Mouse (Mus musculus) liver, embryonic 11.5 days (tissue): ENCODE measurements around the gene Ndufs2. TPM values are rescaled to one million over a fixed set of nuclear protein-coding genes. Genes with fewer than 3 reads are reported as not detected.
"Not testable (repeated sequence)": the region's sequence is repeated elsewhere in the genome, so short reads cannot be mapped to it uniquely, and the experiment has no call there.

Experiments
- ATAC-seq: fragments of 200-750 bp; cut with Nextera tagmentation; replicated peaks from 2 replicates; pipeline ENCODE4 v1.8.0; 2017; ENCODE audit warnings: moderate number of reproducible peaks, mild to moderate bottlenecking, moderate TSS enrichment, moderate library complexity; ENCODE audit not compliant: low FRiP score
- DNase-seq: peaks from one replicate; pipeline ENCODE4 v3.0.0-alpha.2; 2017; ENCODE audit warnings: low spot score
- H3K27ac ChIP-seq: fragments of 300-500 bp; sonication (generic); 2 replicates; pipeline ENCODE4 v1.5.1; 2014; ENCODE audit warnings: mild to moderate bottlenecking, low read depth, low read length, control low read depth
- H3K27me3 ChIP-seq: fragments of 300-500 bp; sonication (generic); replicated peaks from 2 replicates; pipeline ENCODE4 v1.6.1; 2014; ENCODE audit warnings: low read length, mixed read lengths; ENCODE audit not compliant: control insufficient read depth, insufficient read depth
- H3K36me3 ChIP-seq: fragments of 300-500 bp; sonication (generic); 2 replicates; pipeline ENCODE4 v1.6.1; 2014; ENCODE audit warnings: mild to moderate bottlenecking, low read length, moderate library complexity, mixed read lengths; ENCODE audit not compliant: control insufficient read depth, insufficient read depth
- H3K4me1 ChIP-seq: fragments of 300-500 bp; sonication (generic); replicated peaks from 2 replicates; pipeline ENCODE4 v1.6.1; 2014; ENCODE audit warnings: low read length, mixed read lengths; ENCODE audit not compliant: control insufficient read depth, insufficient read depth
- H3K4me2 ChIP-seq: fragments of 300-500 bp; sonication (generic); 2 replicates; pipeline ENCODE4 v1.6.1; 2014; ENCODE audit warnings: mild to moderate bottlenecking, control low read depth, moderate library complexity
- H3K4me3 ChIP-seq: fragments of 300-500 bp; sonication (generic); 2 replicates; pipeline ENCODE4 v1.5.1; 2014; ENCODE audit warnings: low read depth, low read length, control low read depth
- H3K9ac ChIP-seq: fragments of 300-500 bp; sonication (generic); 2 replicates; pipeline ENCODE4 v1.6.1; 2014; ENCODE audit warnings: low read depth, low read length, control low read depth
- H3K9me3 ChIP-seq: fragments of 300-500 bp; sonication (generic); 2 replicates; pipeline ENCODE4 v1.6.1; 2016; ENCODE audit warnings: low read length, inconsistent platforms, mixed read lengths; ENCODE audit not compliant: control insufficient read depth
- WGBS: fragments of 180-500 bp; shearing (Covaris S2); extraction: QIAGEN DNeasy Blood & Tissue Kit; methylation state at CpG from one replicate; pipeline ENCODE4 v1.1.7; 2014; 5-methylcytosine and 5-hydroxymethylcytosine counted together
- polyA plus RNA-seq: library from polyadenylated mRNA; unstranded; fragments of >200 nt; fragmentation: Nextera tagmentation; extraction: Ambion mirVana; gene quantifications from 2 replicates; pipeline ENCODE4 v1.2.1, GENCODE M21; 2014

Ndufs2 gene
- polyA plus RNA-seq, 1 experiment from 2014 or later = 262 TPM

GRCm38 (mm10) chr1:171245353-171245752 lies 5.8 kb downstream of the Ndufs2 start:
- H3K36me3 ChIP-seq = peaks cover 26% of the 10 kb centered on the region
- no peak overlapping the region for H3K4me3 ChIP-seq

GRCm38 (mm10) chr1:171241952-171242351 lies 9.2 kb downstream of the Ndufs2 start:
- H3K9me3 ChIP-seq, H3K27ac ChIP-seq, H3K4me3 ChIP-seq, DNase-seq, ATAC-seq, H3K4me2 ChIP-seq, H3K27me3 ChIP-seq, H3K9ac ChIP-seq: not testable (repeated sequence)
- WGBS = 90% methylated on average over 12 of the region's 12 CpGs
- Histone ChIP-seq H3K36me3 (peaks cover 53% of the 10 kb centered on the region), H3K4me1 (peaks cover 11% of the 10 kb centered on the region)

More at GRCm38 (mm10) chr1:171245353-171245752, 5.8 kb downstream of the Ndufs2 start:
- 0 out of 2 replicates have a peak overlapping the region, but pooled peaks have one; percentile 92 for H3K9ac ChIP-seq
- peaks cover 23% of the 10 kb centered on the region for H3K4me1 ChIP-seq
- H3K27me3 ChIP-seq = no peaks in the 10 kb centered on the region
- no peaks in the 10 kb centered on the region for H3K9me3 ChIP-seq
- 90% methylated on average over 8 of the region's 8 CpGs for WGBS
- H3K27ac ChIP-seq = no peak overlapping the region
- ATAC-seq (no peak), DNase-seq (no peak)
- H3K4me2 ChIP-seq = peak overlapping the region; percentile 75

- Histone ChIP-seq H3K36me3 (peaks cover 61% of the 10 kb centered on the region), H3K4me2 (no peak overlapping the region), H3K9me3 (no peaks in the 10 kb centered on the region), H3K27ac (no peak overlapping the region), H3K9ac (no peak overlapping the region), H3K4me1 (peaks cover 7% of the 10 kb centered on the region), H3K4me3 (no peak overlapping the region), H3K27me3 (no peaks in the 10 kb centered on the region)
- no peak for ATAC-seq
- whole genome bisulfite sequencing = 92% methylated on average over 10 of the region's 10 CpGs
- no peak for DNase-seq
Observed at GRCm38 (mm10) chr1:171240911-171241310, 10.3 kb downstream of the Ndufs2 start.

GRCm38 (mm10) chr1:171239992-171240744 lies 11.0 kb downstream of the Ndufs2 start:
- ATAC-seq (no peak), DNase-seq (no peak)
- no peaks in the 10 kb centered on the region; the same call in 1 of the 2 replicates for H3K4me1 ChIP-seq
- 84% methylated on average over 15 of the region's 15 CpGs for WGBS
- H3K27ac ChIP-seq = no peak overlapping the region
- H3K9ac ChIP-seq = no peak overlapping the region
- peaks cover 63% of the 10 kb centered on the region for H3K36me3 ChIP-seq
- H3K9me3 ChIP-seq = no peaks in the 10 kb centered on the region
- H3K27me3 ChIP-seq = no peaks in the 10 kb centered on the region
- no peak overlapping the region for H3K4me3 ChIP-seq
- no peak overlapping the region for H3K4me2 ChIP-seq

GRCm38 (mm10) chr1:171238463-171238862 lies 12.7 kb downstream of the Ndufs2 start:
- Histone ChIP-seq H3K36me3 (peaks cover 68% of the 10 kb centered on the region), H3K4me3 (no peak overlapping the region), H3K27ac (no peak overlapping the region), H3K27me3 (no peaks in the 10 kb centered on the region), H3K9me3 (no peaks in the 10 kb centered on the region), H3K4me2 (no peak overlapping the region), H3K4me1 (peaks cover 13% of the 10 kb centered on the region), H3K9ac (no peak overlapping the region)
- 72% methylated on average over 14 of the region's 14 CpGs for WGBS
- DNase-seq (no peak), ATAC-seq (peak; percentile 69)

- Histone ChIP-seq H3K27ac (no peak overlapping the region), H3K9me3 (no peaks in the 10 kb centered on the region), H3K36me3 (peaks cover 60% of the 10 kb centered on the region), H3K4me3 (no peak overlapping the region), H3K9ac (no peak overlapping the region), H3K4me1 (peaks cover 23% of the 10 kb centered on the region), H3K4me2 (no peak overlapping the region), H3K27me3 (no peaks in the 10 kb centered on the region)
- DNase-seq (no peak), ATAC-seq (no peak)
- 69% methylated on average over 6 of the region's 6 CpGs for WGBS
Observed at GRCm38 (mm10) chr1:171237438-171237837, 13.8 kb downstream of the Ndufs2 start.

GRCm38 (mm10) chr1:171235791-171236190 lies 15.4 kb downstream of the Ndufs2 start:
- Histone ChIP-seq H3K36me3 (peaks cover 51% of the 10 kb centered on the region), H3K4me1 (peaks cover 30% of the 10 kb centered on the region), H3K27ac (no peak overlapping the region), H3K9me3 (no peaks in the 10 kb centered on the region), H3K4me2 (no peak overlapping the region), H3K4me3 (no peak overlapping the region), H3K27me3 (no peaks in the 10 kb centered on the region), H3K9ac (no peak overlapping the region)
- ATAC-seq (no peak), DNase-seq (no peak)
- WGBS = 81% methylated on average over 4 of the region's 4 CpGs

GRCm38 (mm10) chr1:171234538-171234937 lies 16.6 kb downstream of the Ndufs2 start:
- no peak overlapping the region for H3K4me3 ChIP-seq
- DNase-seq = no peak
- H3K9me3 ChIP-seq = no peaks in the 10 kb centered on the region
- H3K9ac ChIP-seq = no peak overlapping the region
- H3K4me1 ChIP-seq = peaks cover 32% of the 10 kb centered on the region
- 76% methylated on average over 4 of the region's 4 CpGs for WGBS
- ATAC-seq = no peak
- H3K27ac ChIP-seq = no peak overlapping the region
- no peaks in the 10 kb centered on the region for H3K27me3 ChIP-seq
- H3K36me3 ChIP-seq = peaks cover 44% of the 10 kb centered on the region
- peak overlapping the region; percentile 12 for H3K4me2 ChIP-seq

- H3K9ac ChIP-seq = no peak within 1 kb of the TSS; the same call in 1 of the 2 replicates
- ATAC-seq (no peak), DNase-seq (no peak)
- peaks cover 42% of the 10 kb centered on the region for H3K36me3 ChIP-seq
- no peaks in the 10 kb centered on the region for H3K9me3 ChIP-seq
- H3K4me3 ChIP-seq = peak within 1 kb of the TSS; percentile 32
- WGBS = 50% methylated on average over 14 of the region's 14 CpGs
- H3K27me3 ChIP-seq = no peaks in the 10 kb centered on the region
- peak within 1 kb of the TSS; percentile 12 for H3K4me2 ChIP-seq
- peaks cover 32% of the 10 kb centered on the region for H3K4me1 ChIP-seq
- peak within 1 kb of the TSS; percentile 4; the same call in 1 of the 2 replicates for H3K27ac ChIP-seq
Observed at GRCm38 (mm10) chr1:171234126-171234525, 17.1 kb downstream of the Ndufs2 start, which contains the start of gene Fcer1g. TSS of gene Fcer1g (minus strand) at chr1:171234365.
